Mouse (Mus musculus) midbrain, embryonic 10.5 days (tissue): Measurements from ENCODE around the gene Asb18. TPM values are rescaled to one million over a fixed set of nuclear protein-coding genes. Genes with fewer than 3 reads are reported as not detected.

Experiments used
- DNase-seq: peaks from one replicate; pipeline ENCODE4 v3.0.0-alpha.2; 2017; ENCODE audit warnings: low spot score
- H3K27ac ChIP-seq: fragments of 300-500 bp; sonication (generic); replicated peaks from 2 replicates; pipeline ENCODE4 v1.5.1; 2016; ENCODE audit warnings: mild to moderate bottlenecking
- H3K27me3 ChIP-seq: fragments of 300-500 bp; sonication (generic); 2 replicates; pipeline ENCODE4 v1.6.1; 2016; ENCODE audit warnings: low read depth, mild to moderate bottlenecking; ENCODE audit not compliant: poor library complexity, severe bottlenecking
- H3K36me3 ChIP-seq: fragments of 300-500 bp; sonication (generic); 2 replicates; pipeline ENCODE4 v1.6.1; 2016; ENCODE audit warnings: mild to moderate bottlenecking, moderate library complexity
- H3K4me1 ChIP-seq: fragments of 300-500 bp; sonication (generic); 2 replicates; pipeline ENCODE4 v1.6.1; 2016
- H3K4me3 ChIP-seq: fragments of 300-500 bp; sonication (generic); 2 replicates; pipeline ENCODE4 v1.5.1; 2016; ENCODE audit warnings: mild to moderate bottlenecking, moderate library complexity
- H3K9me3 ChIP-seq: fragments of 300-500 bp; sonication (generic); replicated peaks from 2 replicates; pipeline ENCODE4 v1.6.1; 2016; ENCODE audit warnings: mild to moderate bottlenecking
- WGBS: fragments of 180-500 bp; shearing (Covaris S2); methylation state at CpG from one replicate; pipeline ENCODE4 v1.1.7; 2016; 5-methylcytosine and 5-hydroxymethylcytosine counted together
- polyA plus RNA-seq: library from polyadenylated mRNA; unstranded; fragments of >200 nt; fragmentation: Nextera tagmentation; extraction: Ambion mirVana; gene quantifications from 2 replicates; pipeline ENCODE4 v1.2.1, GENCODE M21; 2016

Asb18 gene
- polyA plus RNA-seq = 0.09 TPM in 1 of 2 replicates, not detected in the other

- Histone ChIP-seq H3K9me3 (no peaks in the 10 kb centered on the region), H3K36me3 (no peaks in the 10 kb centered on the region), H3K4me1 (no peaks in the 10 kb centered on the region), H3K4me3 (no peak within 1 kb of the TSS), H3K27ac (no peak within 1 kb of the TSS), H3K27me3 (no peaks in the 10 kb centered on the region; the same call in 1 of the 2 replicates)
- DNase-seq = no peak
- WGBS = 88% methylated on average over 5 of the region's 5 CpGs
These were observed at the start of gene Asb18 for GRCm38 (mm10) chr1:90014446-90014845. Gene Asb18, minus strand, starts transcription at chr1:90014666.

GRCm38 (mm10) chr1:90060599-90060998 is 46.1 kb upstream of the Asb18 start:
- Histone ChIP-seq H3K4me1 (peaks cover 10% of the 10 kb centered on the region), H3K27ac (no peak overlapping the region), H3K36me3 (no peaks in the 10 kb centered on the region), H3K27me3 (peaks cover 8% of the 10 kb centered on the region; the same call in 1 of the 2 replicates), H3K4me3 (no peak overlapping the region), H3K9me3 (no peaks in the 10 kb centered on the region)
- peak; percentile 57 for DNase-seq
- WGBS = 22% methylated on average over 7 of the region's 7 CpGs

- peaks cover 8% of the 10 kb centered on the region; the same call in 1 of the 2 replicates for H3K27me3 ChIP-seq
- H3K4me3 ChIP-seq = no peak overlapping the region
- no peaks in the 10 kb centered on the region for H3K9me3 ChIP-seq
- peaks cover 10% of the 10 kb centered on the region for H3K4me1 ChIP-seq
- 69% methylated on average over 3 of the region's 3 CpGs for WGBS
- H3K27ac ChIP-seq = no peak overlapping the region
- no peaks in the 10 kb centered on the region for H3K36me3 ChIP-seq
- DNase-seq = no peak
These were observed 45.6 kb upstream of the Asb18 start for GRCm38 (mm10) chr1:90060054-90060453.

- no peaks in the 10 kb centered on the region for H3K9me3 ChIP-seq
- peaks cover 13% of the 10 kb centered on the region; the same call in 1 of the 2 replicates for H3K27me3 ChIP-seq
- DNase-seq = no peak
- H3K36me3 ChIP-seq = no peaks in the 10 kb centered on the region
- H3K27ac ChIP-seq = no peak overlapping the region; the same call in 1 of the 2 replicates
- WGBS = 87% methylated on average over 4 of the region's 4 CpGs
- no peak overlapping the region for H3K4me3 ChIP-seq
- H3K4me1 ChIP-seq = peaks cover 6% of the 10 kb centered on the region
These were observed 40.5 kb upstream of the Asb18 start for GRCm38 (mm10) chr1:90054991-90055390.

GRCm38 (mm10) chr1:90051347-90051746 is 36.9 kb upstream of the Asb18 start:
- WGBS = 53% methylated on average over 5 of the region's 5 CpGs
- Histone ChIP-seq H3K9me3 (no peaks in the 10 kb centered on the region), H3K4me1 (peaks cover 8% of the 10 kb centered on the region), H3K4me3 (no peak overlapping the region), H3K27me3 (peaks cover 15% of the 10 kb centered on the region; the same call in 1 of the 2 replicates), H3K27ac (no peak overlapping the region), H3K36me3 (no peaks in the 10 kb centered on the region)
- peak; percentile 47 for DNase-seq

- WGBS = 76% methylated on average over 20 of the region's 20 CpGs
- Histone ChIP-seq H3K4me1 (peaks cover 8% of the 10 kb centered on the region), H3K9me3 (no peaks in the 10 kb centered on the region), H3K4me3 (no peak overlapping the region), H3K36me3 (no peaks in the 10 kb centered on the region), H3K27ac (0 out of 2 replicates have a peak overlapping the region, but pooled peaks have one; percentile 13), H3K27me3 (peaks cover 15% of the 10 kb centered on the region; the same call in 1 of the 2 replicates)
- no peak for DNase-seq
These were observed 35.7 kb upstream of the Asb18 start for GRCm38 (mm10) chr1:90050046-90050739.

GRCm38 (mm10) chr1:90028305-90028704 is 13.8 kb upstream of the Asb18 start:
- H3K27me3 ChIP-seq = 0 out of 2 replicates have a peak, but pooled peaks cover 4% of the 10 kb centered on the region
- no peak for DNase-seq
- H3K36me3 ChIP-seq = no peaks in the 10 kb centered on the region
- H3K4me3 ChIP-seq = no peak overlapping the region
- 78% methylated on average over 2 of the region's 2 CpGs for WGBS
- H3K4me1 ChIP-seq = 0 out of 2 replicates have a peak, but pooled peaks cover 5% of the 10 kb centered on the region
- H3K9me3 ChIP-seq = no peaks in the 10 kb centered on the region
- H3K27ac ChIP-seq = no peak overlapping the region

- no peaks in the 10 kb centered on the region for H3K9me3 ChIP-seq
- no peak overlapping the region for H3K4me3 ChIP-seq
- peak; percentile 38 for DNase-seq
- H3K4me1 ChIP-seq = 0 out of 2 replicates have a peak, but pooled peaks cover 5% of the 10 kb centered on the region
- no peaks in the 10 kb centered on the region for H3K36me3 ChIP-seq
- WGBS = 18% methylated on average over 3 of the region's 3 CpGs
- no peak overlapping the region for H3K27ac ChIP-seq
- H3K27me3 ChIP-seq = 0 out of 2 replicates have a peak, but pooled peaks cover 4% of the 10 kb centered on the region
These were observed 12.5 kb upstream of the Asb18 start for GRCm38 (mm10) chr1:90026945-90027344.

GRCm38 (mm10) chr1:90020336-90020735 is 5.9 kb upstream of the Asb18 start:
- H3K9me3 ChIP-seq = no peaks in the 10 kb centered on the region
- no peak overlapping the region for H3K4me3 ChIP-seq
- no peak for DNase-seq
- WGBS = 89% methylated on average over 5 of the region's 5 CpGs
- H3K27ac ChIP-seq = no peak overlapping the region
- 0 out of 2 replicates have a peak, but pooled peaks cover 5% of the 10 kb centered on the region for H3K4me1 ChIP-seq
- H3K36me3 ChIP-seq = no peaks in the 10 kb centered on the region
- H3K27me3 ChIP-seq = 0 out of 2 replicates have a peak, but pooled peaks cover 4% of the 10 kb centered on the region

GRCm38 (mm10) chr1:90018071-90018470 is 3.6 kb upstream of the Asb18 start:
- H3K36me3 ChIP-seq = no peaks in the 10 kb centered on the region
- H3K4me3 ChIP-seq = no peak overlapping the region
- WGBS = 84% methylated on average over 6 of the region's 6 CpGs
- H3K27me3 ChIP-seq = no peaks in the 10 kb centered on the region
- no peaks in the 10 kb centered on the region for H3K9me3 ChIP-seq
- H3K27ac ChIP-seq = no peak overlapping the region
- H3K4me1 ChIP-seq = no peaks in the 10 kb centered on the region
- DNase-seq = no peak

- WGBS = 80% methylated on average over 5 of the region's 5 CpGs
- DNase-seq = no peak
- Histone ChIP-seq H3K4me1 (no peaks in the 10 kb centered on the region), H3K27me3 (no peaks in the 10 kb centered on the region; the same call in 1 of the 2 replicates), H3K9me3 (no peaks in the 10 kb centered on the region), H3K36me3 (no peaks in the 10 kb centered on the region), H3K4me3 (no peak overlapping the region), H3K27ac (no peak overlapping the region)
These were observed 1.2 kb downstream of the Asb18 start for GRCm38 (mm10) chr1:90013273-90013672.

GRCm38 (mm10) chr1:90012850-90013249 is 1.6 kb downstream of the Asb18 start:
- no peaks in the 10 kb centered on the region for H3K36me3 ChIP-seq
- H3K4me3 ChIP-seq = no peak overlapping the region
- H3K27ac ChIP-seq = no peak overlapping the region
- H3K9me3 ChIP-seq = no peaks in the 10 kb centered on the region
- H3K27me3 ChIP-seq = no peaks in the 10 kb centered on the region; the same call in 1 of the 2 replicates
- DNase-seq = no peak
- no peaks in the 10 kb centered on the region for H3K4me1 ChIP-seq
- 64% methylated on average over 7 of the region's 7 CpGs for WGBS

GRCm38 (mm10) chr1:90012168-90012567 is 2.3 kb downstream of the Asb18 start:
- Histone ChIP-seq H3K9me3 (no peaks in the 10 kb centered on the region), H3K27ac (no peak overlapping the region), H3K27me3 (no peaks in the 10 kb centered on the region; the same call in 1 of the 2 replicates), H3K36me3 (no peaks in the 10 kb centered on the region), H3K4me3 (no peak overlapping the region), H3K4me1 (no peaks in the 10 kb centered on the region)
- DNase-seq = no peak
- 78% methylated on average over 3 of the region's 3 CpGs for WGBS
